Mouse (Mus musculus): ENCODE measurements around the gene Cenpe.
A peak's percentile ranks its signal among the peaks of the same experiment; 100 is the strongest.
"Not testable (repeated sequence)": the region's sequence is repeated elsewhere in the genome, so short reads cannot be mapped to it uniquely, and the experiment has no call there.

The Cenpe gene

GRCm38 (mm10) chr3:135211805-135212657 is at the start of gene Cenpe:
Gene Cenpe (plus strand): TSS chr3:135212537.
- peak; percentile 96 for DNase-seq (ENCODE audit: low spot score)

GRCm38 (mm10) chr3:135171898-135172446 is 40.4 kb upstream of the Cenpe start:
- no peak for DNase-seq (ENCODE audit: low spot score)

GRCm38 (mm10) chr3:135191861-135192260 is 20.5 kb upstream of the Cenpe start:
- DNase-seq (ENCODE audit: low spot score) = no peak

GRCm38 (mm10) chr3:135198051-135198450 is 14.3 kb upstream of the Cenpe start:
- DNase-seq (ENCODE audit: low spot score) = not testable (repeated sequence)

- no peak for DNase-seq (ENCODE audit: low spot score)
Observed at GRCm38 (mm10) chr3:135200409-135201303, 11.7 kb upstream of the Cenpe start.

- peak; percentile 54 for DNase-seq (ENCODE audit: low spot score)
Observed at GRCm38 (mm10) chr3:135206621-135207020, 5.7 kb upstream of the Cenpe start.

GRCm38 (mm10) chr3:135212658-135213350 is 467 bp downstream of the Cenpe start:
- DNase-seq (ENCODE audit: low spot score) = no peak

- no peak for DNase-seq (ENCODE audit: low spot score)
Observed at GRCm38 (mm10) chr3:135232058-135232457, 19.7 kb downstream of the Cenpe start.

- no peak for DNase-seq (ENCODE audit: low spot score)
Observed at GRCm38 (mm10) chr3:135232462-135232861, 20.1 kb downstream of the Cenpe start.

- DNase-seq (ENCODE audit: low spot score) = no peak
Observed at GRCm38 (mm10) chr3:135245733-135246132, 33.4 kb downstream of the Cenpe start.

- DNase-seq (ENCODE audit: low spot score) = no peak
Observed at GRCm38 (mm10) chr3:135246828-135247227, 34.5 kb downstream of the Cenpe start.

GRCm38 (mm10) chr3:135249104-135249503 is 36.8 kb downstream of the Cenpe start:
- DNase-seq (ENCODE audit: low spot score) = no peak

- no peak for DNase-seq (ENCODE audit: low spot score)
Observed at GRCm38 (mm10) chr3:135251825-135252224, 39.5 kb downstream of the Cenpe start.

GRCm38 (mm10) chr3:135254784-135255183 is 42.4 kb downstream of the Cenpe start:
- no peak for DNase-seq (ENCODE audit: low spot score)

- no peak for DNase-seq (ENCODE audit: low spot score)
Observed at GRCm38 (mm10) chr3:135258919-135259318, 46.6 kb downstream of the Cenpe start.

- no peak for DNase-seq (ENCODE audit: low spot score)
Observed at GRCm38 (mm10) chr3:135260233-135260632, 47.9 kb downstream of the Cenpe start.

- DNase-seq (ENCODE audit: low spot score) = no peak
Observed at GRCm38 (mm10) chr3:135268616-135269015, 56.3 kb downstream of the Cenpe start.

- DNase-seq (ENCODE audit: low spot score) = no peak
Observed at GRCm38 (mm10) chr3:135269391-135269990, 57.2 kb downstream of the Cenpe start.

GRCm38 (mm10) chr3:135272627-135273026 is 60.3 kb downstream of the Cenpe start:
- DNase-seq (ENCODE audit: low spot score) = no peak

GRCm38 (mm10) chr3:135273047-135273446 is 60.7 kb downstream of the Cenpe start:
- DNase-seq (ENCODE audit: low spot score) = no peak

GRCm38 (mm10) chr3:135280160-135280559 is 67.8 kb downstream of the Cenpe start:
- DNase-seq (ENCODE audit: low spot score) = no peak

All from testis, postnatal 10 days (tissue).